Mouse (Mus musculus) megakaryocyte, embryonic 14.5 days (primary cell): ENCODE measurements around the gene Actr2. TPM values are rescaled to one million over a fixed set of nuclear protein-coding genes. Genes with fewer than 3 reads are reported as not detected.

Source experiments
- H3K27me3 ChIP-seq: replicated peaks from 2 replicates; pipeline ENCODE3; 2012; ENCODE audit warnings: inconsistent platforms
- H3K36me3 ChIP-seq: replicated peaks from 2 replicates; pipeline ENCODE3; 2012; ENCODE audit warnings: low read length, inconsistent platforms, mixed read lengths
- H3K4me1 ChIP-seq: 2 replicates; pipeline ENCODE4 v1.6.1; 2012; ENCODE audit warnings: inconsistent platforms
- H3K4me3 ChIP-seq: replicated peaks from 2 replicates; pipeline ENCODE3; 2012; ENCODE audit warnings: moderate library complexity, mild to moderate bottlenecking, inconsistent platforms
- H3K9me3 ChIP-seq: 2 replicates; pipeline ENCODE4 v1.6.1; 2012; ENCODE audit warnings: inconsistent platforms
- FLI1 ChIP-seq: IDR thresholded peaks from 2 replicates; pipeline ENCODE4 v1.6.1; 2012; ENCODE audit warnings: low read length, inconsistent platforms, mixed read lengths
- GATA1 ChIP-seq: IDR thresholded peaks from 3 replicates; pipeline ENCODE4 v1.6.1; 2012; ENCODE audit warnings: mixed read lengths, low read length, inconsistent platforms, borderline replicate concordance
- polyA plus RNA-seq: library from polyadenylated mRNA; stranded (reverse); fragments of >175 nt; gene quantifications from 2 replicates; pipeline ENCODE4 v1.2.3, GENCODE M21; 2012; ENCODE audit warnings: low replicate concordance; ENCODE audit not compliant: insufficient read depth

The Actr2 gene
- polyA plus RNA-seq, 1 experiment = 26.1 TPM

DNA sequence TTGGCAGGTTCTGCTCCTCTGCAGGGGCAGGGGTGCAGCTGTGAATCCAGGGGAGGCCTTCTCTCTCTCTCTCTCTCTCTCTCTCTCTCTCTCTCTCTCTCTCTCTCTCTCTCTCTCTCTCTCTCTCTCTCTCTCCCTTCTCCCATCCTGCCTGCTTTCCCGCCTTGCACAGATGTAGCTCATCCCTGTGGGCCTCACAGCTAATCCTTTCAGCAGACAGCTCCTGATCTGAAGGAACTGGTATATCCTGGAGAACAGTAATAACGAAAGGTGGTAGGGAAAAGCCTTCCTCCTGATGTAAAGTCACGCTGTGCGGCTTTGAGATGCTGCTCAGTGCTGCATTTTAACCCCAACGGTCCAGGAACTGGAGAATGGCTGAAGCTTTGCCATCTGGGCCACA, 58.1 kb downstream of the Actr2 start:
- H3K9me3 ChIP-seq = no peaks in the 10 kb centered on the region
- peaks cover 66% of the 10 kb centered on the region for H3K36me3 ChIP-seq
- peaks cover 79% of the 10 kb centered on the region for H3K4me1 ChIP-seq
- H3K27me3 ChIP-seq = no peaks in the 10 kb centered on the region
- no peak for TF ChIP-seq FLI1
- TF ChIP-seq GATA1 = no peak
- no peak overlapping the region for H3K4me3 ChIP-seq

DNA sequence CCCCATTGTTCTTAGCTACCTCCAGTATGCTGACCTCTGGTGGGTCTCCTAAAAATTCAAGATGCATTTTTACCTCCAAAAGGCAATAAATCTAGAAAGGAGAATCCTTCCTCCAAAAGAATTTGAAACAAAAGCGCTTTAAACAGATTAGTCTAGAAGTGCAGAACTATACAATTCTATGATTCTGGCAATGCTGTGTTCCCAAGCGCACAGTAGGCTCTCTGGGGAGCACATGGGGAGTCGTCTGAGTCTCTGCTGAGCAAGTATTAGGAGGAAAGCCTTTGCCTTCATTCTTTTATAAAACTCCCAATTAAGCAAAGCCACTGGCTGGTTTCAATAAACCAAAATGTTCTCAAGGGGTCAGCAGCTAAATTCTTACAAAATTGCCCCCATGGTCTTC, 58.8 kb downstream of the Actr2 start:
- no peak overlapping the region for H3K4me3 ChIP-seq
- H3K9me3 ChIP-seq = no peaks in the 10 kb centered on the region
- H3K36me3 ChIP-seq = peaks cover 62% of the 10 kb centered on the region
- no peaks in the 10 kb centered on the region for H3K27me3 ChIP-seq
- no peak for TF ChIP-seq GATA1
- peaks cover 73% of the 10 kb centered on the region for H3K4me1 ChIP-seq

DNA sequence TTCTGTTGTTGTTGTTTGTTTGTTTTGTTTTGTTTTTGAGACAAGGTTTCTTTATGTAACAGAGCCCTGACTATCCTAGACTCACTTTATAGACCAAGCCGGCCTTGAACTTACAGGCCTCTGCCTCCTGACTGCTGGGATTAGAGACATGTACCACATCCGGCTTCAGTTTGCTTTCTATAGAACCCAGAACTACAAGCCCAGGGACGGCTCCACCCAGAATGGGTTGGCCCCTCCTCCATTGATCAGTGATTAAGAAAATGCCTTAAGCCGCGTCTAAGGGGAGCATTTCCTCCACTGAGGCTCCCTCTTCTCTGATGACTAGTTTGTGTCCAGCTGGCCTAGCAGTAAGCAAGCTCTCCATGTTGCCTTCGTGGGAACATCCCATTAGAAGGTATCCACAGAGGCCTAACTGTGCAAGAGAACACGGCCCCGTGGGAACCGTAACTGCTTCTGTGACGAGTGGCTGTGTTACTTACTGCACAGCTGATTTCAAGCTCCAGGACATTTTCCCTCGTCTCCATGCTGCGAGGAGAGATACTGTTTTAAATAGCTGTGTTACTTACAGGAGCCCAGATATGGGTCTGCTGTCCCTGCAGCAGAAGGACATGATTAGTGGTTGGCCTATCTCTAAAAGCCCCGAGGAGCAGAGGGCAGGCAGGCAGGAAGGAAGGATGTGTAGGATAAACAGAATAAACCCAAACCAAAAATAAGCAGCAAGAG, 59.7 kb downstream of the Actr2 start:
- TF ChIP-seq GATA1 (peak; percentile 48; the same call in 1 of the 3 replicates), FLI1 (no peak)

DNA sequence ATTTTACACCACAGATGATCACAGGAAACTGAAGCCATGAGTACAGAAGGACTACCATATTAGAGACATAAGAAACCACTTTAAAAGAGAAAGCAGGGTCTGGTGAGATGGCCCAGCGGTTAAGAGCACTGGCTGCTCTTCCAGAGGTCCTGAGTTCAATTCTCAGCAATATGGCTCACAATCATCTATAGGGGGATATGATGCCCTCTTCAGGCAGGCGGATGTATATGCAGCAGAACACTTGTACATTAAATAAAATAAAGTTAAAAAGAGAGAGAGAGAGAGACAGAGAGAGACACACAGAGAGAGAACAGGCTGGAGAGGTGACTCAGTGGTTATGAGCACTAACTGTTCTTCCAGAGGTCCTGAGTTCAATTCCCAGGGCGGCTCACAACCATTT, 67.1 kb downstream of the Actr2 start:
- H3K27me3 ChIP-seq = no peaks in the 10 kb centered on the region
- no peak for TF ChIP-seq GATA1
- TF ChIP-seq FLI1 = no peak
- no peaks in the 10 kb centered on the region for H3K9me3 ChIP-seq
- H3K36me3 ChIP-seq = peaks cover 21% of the 10 kb centered on the region
- no peak overlapping the region for H3K4me3 ChIP-seq
- H3K4me1 ChIP-seq = peaks cover 55% of the 10 kb centered on the region

More for the DNA sequence above, 59.7 kb downstream of the Actr2 start:
- Histone ChIP-seq H3K9me3 (no peaks in the 10 kb centered on the region), H3K4me3 (peak overlapping the region; percentile 76), H3K4me1 (peaks cover 67% of the 10 kb centered on the region), H3K27me3 (no peaks in the 10 kb centered on the region), H3K36me3 (peaks cover 61% of the 10 kb centered on the region)

DNA sequence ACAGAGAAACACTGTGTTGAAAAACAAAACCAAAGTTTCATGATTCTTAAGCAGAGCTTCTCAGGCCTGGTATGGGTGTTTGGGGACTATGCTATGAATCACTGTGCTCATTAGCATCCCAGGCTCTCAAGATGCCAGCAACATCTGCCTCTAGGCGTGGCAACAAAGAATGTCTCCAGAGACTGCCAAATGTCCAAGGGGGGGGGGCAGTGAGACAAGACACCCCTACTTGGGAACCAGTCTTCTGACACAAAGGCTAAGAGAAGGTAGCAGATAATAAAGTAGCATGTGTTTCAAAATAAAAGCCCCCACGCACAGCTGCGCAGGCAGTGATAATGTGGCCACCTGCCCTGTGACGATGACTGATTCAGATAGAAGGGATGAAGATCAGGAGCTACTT, 69.5 kb downstream of the Actr2 start:
- no peak overlapping the region for H3K4me3 ChIP-seq
- TF ChIP-seq FLI1 = no peak
- no peak for TF ChIP-seq GATA1
- H3K36me3 ChIP-seq = peaks cover 12% of the 10 kb centered on the region
- peaks cover 67% of the 10 kb centered on the region for H3K4me1 ChIP-seq
- H3K9me3 ChIP-seq = no peaks in the 10 kb centered on the region
- no peaks in the 10 kb centered on the region for H3K27me3 ChIP-seq

DNA sequence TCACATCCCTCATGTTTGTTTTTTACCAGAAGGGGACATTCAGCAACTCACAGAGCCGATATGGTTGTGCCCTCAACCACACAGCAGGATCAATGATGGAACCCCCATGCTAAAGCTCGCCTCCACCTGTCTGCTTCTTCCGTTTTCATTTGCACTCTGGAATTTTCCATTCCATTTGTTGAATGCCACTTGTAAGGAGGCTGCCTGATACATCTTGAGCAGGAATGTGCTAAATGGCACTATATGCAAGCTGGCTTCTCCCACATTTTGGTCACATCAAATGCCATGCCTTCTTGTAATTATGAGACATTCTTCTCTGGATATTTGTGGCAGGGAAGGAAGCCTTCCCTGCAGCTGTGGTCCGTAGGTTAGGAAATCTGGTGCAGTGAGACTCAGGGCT, 70.6 kb downstream of the Actr2 start:
- TF ChIP-seq FLI1 (no peak), GATA1 (no peak)
- Histone ChIP-seq H3K4me1 (peaks cover 73% of the 10 kb centered on the region), H3K36me3 (peaks cover 6% of the 10 kb centered on the region), H3K4me3 (no peak overlapping the region), H3K9me3 (no peaks in the 10 kb centered on the region), H3K27me3 (no peaks in the 10 kb centered on the region)

DNA sequence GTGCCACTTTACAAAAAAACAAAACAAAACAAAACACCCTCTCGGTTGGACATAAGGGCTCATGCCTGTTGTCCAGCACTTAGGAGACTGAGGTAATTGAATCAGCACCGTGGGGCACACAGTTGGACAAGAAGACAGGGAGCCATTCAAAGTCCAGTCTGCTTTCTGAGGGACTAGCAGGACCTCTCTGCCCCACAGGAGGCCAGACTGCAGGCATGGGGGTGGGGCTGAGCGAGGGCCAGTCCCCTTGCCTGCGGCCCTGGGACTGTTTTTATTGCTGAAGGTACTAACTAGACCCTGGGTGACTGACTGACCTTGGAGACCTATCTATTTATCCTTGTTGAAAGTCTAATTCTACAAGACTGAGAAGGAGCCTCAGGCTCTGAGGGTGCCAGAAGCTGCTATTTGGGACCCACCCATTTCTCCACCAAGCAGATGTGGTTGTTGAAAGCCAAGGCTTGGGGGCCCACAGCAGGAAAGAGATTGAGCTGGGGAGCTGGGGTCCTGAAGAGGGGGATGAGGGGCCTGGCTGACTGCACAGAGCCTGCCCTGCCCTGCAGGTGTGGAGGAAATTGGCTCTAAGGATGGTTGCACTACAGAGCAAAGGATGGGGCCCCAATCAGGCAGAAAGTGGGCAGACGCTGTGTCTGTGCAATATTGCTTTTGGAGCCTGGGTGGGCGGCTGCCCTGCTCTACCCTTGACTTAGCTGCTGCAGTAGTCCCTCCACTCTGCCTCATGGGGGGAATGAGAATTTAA, 71.4 kb downstream of the Actr2 start:
- Histone ChIP-seq H3K4me3 (no peak overlapping the region), H3K9me3 (no peaks in the 10 kb centered on the region), H3K36me3 (peaks cover 6% of the 10 kb centered on the region), H3K4me1 (peaks cover 80% of the 10 kb centered on the region), H3K27me3 (no peaks in the 10 kb centered on the region)
- TF ChIP-seq FLI1 (no peak), GATA1 (no peak)

DNA sequence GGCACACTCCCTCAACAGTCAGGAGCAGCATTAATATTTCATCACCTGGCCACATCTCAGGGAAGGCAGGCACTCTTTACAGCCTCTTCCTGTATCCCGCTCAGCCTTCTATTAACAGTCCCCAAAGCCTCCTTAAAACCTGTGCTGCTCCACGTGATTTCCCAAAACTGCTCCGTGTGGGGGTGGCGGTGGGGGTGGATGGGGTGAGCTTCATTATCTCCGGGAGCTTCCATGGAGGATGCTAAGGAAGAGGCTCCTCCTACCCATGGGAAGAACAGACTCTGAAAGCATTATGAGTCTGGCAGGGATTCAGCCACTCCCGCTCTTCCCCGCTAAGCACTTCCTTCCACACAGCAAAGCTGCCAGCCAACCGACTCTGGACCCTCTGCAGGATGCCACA, 74.0 kb downstream of the Actr2 start:
- Histone ChIP-seq H3K4me1 (peaks cover 88% of the 10 kb centered on the region), H3K27me3 (no peaks in the 10 kb centered on the region), H3K36me3 (peaks cover 3% of the 10 kb centered on the region), H3K9me3 (no peaks in the 10 kb centered on the region), H3K4me3 (no peak overlapping the region)
- TF ChIP-seq GATA1 = no peak
- no peak for TF ChIP-seq FLI1

DNA sequence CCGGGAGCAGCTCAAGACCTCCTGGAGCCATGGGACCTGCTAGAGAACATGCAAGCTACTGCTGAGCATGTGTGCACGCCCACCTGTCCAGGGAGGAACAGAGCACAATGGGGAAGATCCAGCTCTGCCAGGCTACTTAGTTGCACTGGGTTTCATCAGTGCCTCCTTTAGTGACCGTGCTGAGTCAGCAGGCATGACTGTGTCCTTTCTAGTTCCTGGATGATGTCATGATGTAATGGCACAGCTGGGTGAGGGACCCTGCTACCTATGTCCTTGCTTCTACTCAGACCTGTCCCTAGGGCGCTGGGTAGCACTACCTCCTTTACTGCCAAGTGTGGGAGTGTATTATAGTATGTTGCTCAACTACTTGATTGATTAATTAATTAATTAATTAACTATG, 75.0 kb downstream of the Actr2 start:
- no peaks in the 10 kb centered on the region for H3K36me3 ChIP-seq
- no peaks in the 10 kb centered on the region for H3K9me3 ChIP-seq
- peaks cover 83% of the 10 kb centered on the region for H3K4me1 ChIP-seq
- peak overlapping the region; percentile 31 for H3K4me3 ChIP-seq
- no peaks in the 10 kb centered on the region for H3K27me3 ChIP-seq
- TF ChIP-seq FLI1 = no peak
- TF ChIP-seq GATA1 = no peak

DNA sequence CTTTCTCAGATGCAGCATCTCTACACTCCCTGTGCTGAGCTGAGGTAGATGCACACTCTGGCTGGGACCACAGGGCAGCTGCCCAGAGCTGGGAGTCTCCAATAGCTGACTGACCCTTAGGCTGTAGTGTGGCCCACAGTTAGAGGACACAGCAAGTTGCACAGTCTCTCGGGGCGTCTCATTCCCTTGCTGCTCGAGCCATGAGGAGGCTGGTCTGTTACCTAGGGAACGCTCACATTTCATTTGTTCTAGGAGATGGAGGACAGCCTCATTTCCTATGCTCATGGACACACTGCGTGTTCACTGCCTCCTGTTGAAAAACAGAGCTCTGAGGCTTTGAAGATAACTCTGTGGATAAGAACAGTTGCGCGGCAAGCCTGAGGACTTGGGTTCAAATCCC, 76.7 kb downstream of the Actr2 start:
- peaks cover 66% of the 10 kb centered on the region for H3K4me1 ChIP-seq
- H3K27me3 ChIP-seq = no peaks in the 10 kb centered on the region
- H3K9me3 ChIP-seq = no peaks in the 10 kb centered on the region
- peak overlapping the region; percentile 14 for H3K4me3 ChIP-seq
- H3K36me3 ChIP-seq = no peaks in the 10 kb centered on the region
- TF ChIP-seq FLI1 (no peak), GATA1 (no peak)
